Mouse (Mus musculus): ENCODE results near the gene Hspa1l.

DNA sequence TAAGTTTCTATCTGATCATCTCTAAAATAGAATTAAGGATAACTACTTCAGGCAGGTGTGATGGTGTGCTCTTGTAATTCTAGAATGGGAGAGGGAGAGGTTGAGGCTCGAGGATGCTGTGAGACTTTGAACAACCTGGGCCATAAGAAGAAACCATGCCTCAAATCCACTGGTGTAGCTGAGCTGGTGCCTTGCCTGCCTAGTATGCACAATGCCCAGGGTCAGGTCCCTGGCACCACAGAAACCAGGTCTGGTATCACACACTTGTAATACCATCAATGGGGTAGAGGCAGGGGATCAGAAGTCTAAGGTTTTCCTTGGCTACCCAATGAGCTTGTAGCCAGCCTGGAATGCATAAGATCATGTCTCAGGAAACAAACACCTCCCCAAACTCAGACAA lies 9.7 kb upstream of the Hspa1l start:
- TF ChIP-seq POLR2A (IDR thresholded peaks at IDR 0.05; ENCODE audit: borderline replicate concordance, insufficient read depth, low read length) (no peak), CTCF (IDR thresholded peaks at IDR 0.05; ENCODE audit: borderline replicate concordance, insufficient read depth, low read depth, low read length) (no peak)
